Mouse (Mus musculus) intestine, embryonic 16.5 days (tissue): ENCODE measurements around the gene Tet3. TPM values are rescaled to one million over a fixed set of nuclear protein-coding genes. Genes with fewer than 3 reads are reported as not detected.
A peak's percentile ranks its signal among the peaks of the same experiment; 100 is the strongest.

Source experiments
- ATAC-seq: fragments of 200-750 bp; cut with Nextera tagmentation; 2 replicates; pipeline ENCODE4 v1.8.0; 2017; ENCODE audit warnings: moderate TSS enrichment, moderate library complexity
- H3K27ac ChIP-seq: fragments of 300-500 bp; sonication (generic); 2 replicates; pipeline ENCODE4 v1.5.1; 2014; ENCODE audit warnings: mild to moderate bottlenecking, low read length
- H3K27me3 ChIP-seq: fragments of 300-500 bp; sonication (generic); replicated peaks from 2 replicates; pipeline ENCODE4 v1.6.1; 2014; ENCODE audit warnings: low read length, control low read depth, mixed read lengths; ENCODE audit not compliant: control insufficient read depth, insufficient read depth
- H3K36me3 ChIP-seq: fragments of 300-500 bp; sonication (generic); 2 replicates; pipeline ENCODE4 v1.6.1; 2014; ENCODE audit warnings: low read length, control low read depth; ENCODE audit not compliant: control insufficient read depth, insufficient read depth
- H3K4me1 ChIP-seq: fragments of 300-500 bp; sonication (generic); 2 replicates; pipeline ENCODE4 v1.6.1; 2014; ENCODE audit warnings: low read length, control low read depth, mixed read lengths; ENCODE audit not compliant: control insufficient read depth, insufficient read depth
- H3K4me2 ChIP-seq: fragments of 300-500 bp; sonication (generic); 2 replicates; pipeline ENCODE4 v1.6.1; 2014; ENCODE audit warnings: low read depth, low read length, control low read depth
- H3K4me3 ChIP-seq: fragments of 300-500 bp; sonication (generic); 2 replicates; pipeline ENCODE4 v1.5.1; 2014; ENCODE audit warnings: mild to moderate bottlenecking, low read length
- H3K9ac ChIP-seq: fragments of 300-500 bp; sonication (generic); 2 replicates; pipeline ENCODE4 v1.6.1; 2014; ENCODE audit warnings: low read depth, low read length
- H3K9me3 ChIP-seq: fragments of 300-500 bp; sonication (generic); 2 replicates; pipeline ENCODE4 v1.6.1; 2016; ENCODE audit warnings: low read length, control low read depth; ENCODE audit not compliant: control insufficient read depth
- WGBS: fragments of 180-500 bp; shearing (Covaris S2); extraction: QIAGEN DNeasy Blood & Tissue Kit; methylation state at CpG from one replicate; pipeline ENCODE4 v1.1.7; 2014; 5-methylcytosine and 5-hydroxymethylcytosine counted together
- polyA plus RNA-seq: library from polyadenylated mRNA; unstranded; fragments of >200 nt; fragmentation: Nextera tagmentation; extraction: Ambion mirVana; gene quantifications from 2 replicates; pipeline ENCODE4 v1.2.1, GENCODE M21; 2015

Tet3 gene
- polyA plus RNA-seq, 1 experiment from 2014 or later: 40.1 TPM

- peak overlapping the region; percentile 86 for H3K4me2 ChIP-seq
- peak; percentile 76 for ATAC-seq
- no peaks in the 10 kb centered on the region for H3K27me3 ChIP-seq
- H3K4me1 ChIP-seq: peaks cover 78% of the 10 kb centered on the region
- H3K9me3 ChIP-seq: no peaks in the 10 kb centered on the region
- H3K4me3 ChIP-seq: peak overlapping the region; percentile 84; the same call in 1 of the 2 replicates
- peak overlapping the region; percentile 93 for H3K27ac ChIP-seq
- H3K36me3 ChIP-seq: 0 out of 2 replicates have a peak, but pooled peaks cover 6% of the 10 kb centered on the region
- WGBS: 1% methylated on average over 13 of the region's 13 CpGs
- H3K9ac ChIP-seq: peak overlapping the region; percentile 50; the same call in 1 of the 2 replicates
Measured at GRCm38 (mm10) chr6:83443441-83444340, 15.2 kb downstream of the Tet3 start.

GRCm38 (mm10) chr6:83442639-83443038, 16.2 kb downstream of the Tet3 start:
- H3K4me3 ChIP-seq: peak overlapping the region; percentile 84
- H3K9me3 ChIP-seq: no peaks in the 10 kb centered on the region
- 41% methylated on average over 3 of the region's 3 CpGs for WGBS
- no peak for ATAC-seq
- H3K4me1 ChIP-seq: peaks cover 84% of the 10 kb centered on the region
- H3K36me3 ChIP-seq: 0 out of 2 replicates have a peak, but pooled peaks cover 9% of the 10 kb centered on the region
- peak overlapping the region; percentile 86 for H3K4me2 ChIP-seq
- peak overlapping the region; percentile 85 for H3K9ac ChIP-seq
- peak overlapping the region; percentile 93 for H3K27ac ChIP-seq
- no peaks in the 10 kb centered on the region for H3K27me3 ChIP-seq

GRCm38 (mm10) chr6:83441259-83442061, 17.4 kb downstream of the Tet3 start:
- H3K27ac ChIP-seq: peak overlapping the region; percentile 93
- peak; percentile 91 for ATAC-seq
- H3K4me1 ChIP-seq: peaks cover 72% of the 10 kb centered on the region
- no peaks in the 10 kb centered on the region for H3K27me3 ChIP-seq
- H3K9me3 ChIP-seq: no peaks in the 10 kb centered on the region
- WGBS: under 1% methylated on average over 48 of the region's 48 CpGs
- peak overlapping the region; percentile 86 for H3K4me2 ChIP-seq
- peak overlapping the region; percentile 84 for H3K4me3 ChIP-seq
- 0 out of 2 replicates have a peak, but pooled peaks cover 12% of the 10 kb centered on the region for H3K36me3 ChIP-seq
- H3K9ac ChIP-seq: peak overlapping the region; percentile 85

GRCm38 (mm10) chr6:83440510-83441258, 18.2 kb downstream of the Tet3 start:
- Histone ChIP-seq H3K9me3 (no peaks in the 10 kb centered on the region), H3K4me2 (peak overlapping the region; percentile 86), H3K9ac (peak overlapping the region; percentile 85), H3K4me3 (peak overlapping the region; percentile 84), H3K27ac (peak overlapping the region; percentile 93), H3K4me1 (peaks cover 69% of the 10 kb centered on the region), H3K27me3 (no peaks in the 10 kb centered on the region), H3K36me3 (0 out of 2 replicates have a peak, but pooled peaks cover 8% of the 10 kb centered on the region)
- no peak for ATAC-seq
- 5% methylated on average over 26 of the region's 26 CpGs for WGBS

DNA sequence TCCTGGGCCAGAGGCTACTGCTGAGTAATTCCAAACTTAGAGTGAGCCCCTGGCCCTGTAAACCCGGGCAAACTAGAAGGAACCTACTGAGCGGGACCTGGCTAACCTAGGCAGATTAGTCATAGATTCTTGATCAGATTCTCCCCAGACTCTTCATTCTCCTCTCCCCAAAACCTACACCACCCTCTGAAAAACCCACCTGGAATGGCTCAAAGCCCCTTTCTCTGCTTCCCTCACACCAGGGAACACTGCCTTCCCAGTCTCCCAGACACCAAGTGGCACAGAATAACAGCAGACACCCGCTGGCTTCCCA, 18.7 kb downstream of the Tet3 start:
- Histone ChIP-seq H3K36me3 (0 out of 2 replicates have a peak, but pooled peaks cover 8% of the 10 kb centered on the region), H3K4me1 (peaks cover 69% of the 10 kb centered on the region), H3K9ac (peak overlapping the region; percentile 85), H3K27ac (no peak overlapping the region), H3K9me3 (no peaks in the 10 kb centered on the region), H3K4me3 (peak overlapping the region; percentile 84), H3K27me3 (no peaks in the 10 kb centered on the region), H3K4me2 (peak overlapping the region; percentile 86)
- no peak for ATAC-seq
- 33% methylated on average over 3 of the region's 3 CpGs for WGBS

DNA sequence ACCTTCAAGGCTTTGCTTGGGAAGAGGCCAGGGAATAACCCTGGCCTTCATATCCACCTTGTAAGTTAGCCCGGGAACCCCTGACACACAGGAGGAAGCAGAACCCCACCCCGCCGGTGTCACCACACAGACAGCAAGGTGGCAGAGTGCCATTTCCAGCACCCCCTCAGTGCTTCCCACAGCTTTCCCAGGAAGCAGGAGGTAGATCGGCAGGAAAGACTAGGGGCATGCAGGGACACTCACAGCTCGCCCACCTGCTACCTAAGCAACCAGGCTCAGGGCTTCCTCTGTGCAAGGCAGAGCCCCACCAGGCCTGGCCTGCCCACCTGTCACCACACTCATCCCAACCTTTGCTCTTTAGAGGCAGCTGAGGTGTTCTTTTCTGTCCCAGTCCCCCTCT, 19.1 kb downstream of the Tet3 start:
- Histone ChIP-seq H3K4me1 (peaks cover 70% of the 10 kb centered on the region), H3K9ac (peak overlapping the region; percentile 85), H3K4me3 (peak overlapping the region; percentile 84; the same call in 1 of the 2 replicates), H3K36me3 (0 out of 2 replicates have a peak, but pooled peaks cover 8% of the 10 kb centered on the region), H3K27me3 (no peaks in the 10 kb centered on the region), H3K4me2 (peak overlapping the region; percentile 86), H3K27ac (no peak overlapping the region), H3K9me3 (no peaks in the 10 kb centered on the region)
- 61% methylated on average over 5 of the region's 5 CpGs for WGBS
- no peak for ATAC-seq

GRCm38 (mm10) chr6:83439119-83439767, 19.6 kb downstream of the Tet3 start:
- 0 out of 2 replicates have a peak overlapping the region, but pooled peaks have one; percentile 14 for H3K9ac ChIP-seq
- 87% methylated on average over 13 of the region's 13 CpGs for WGBS
- H3K4me2 ChIP-seq: no peak overlapping the region
- no peak for ATAC-seq
- H3K9me3 ChIP-seq: no peaks in the 10 kb centered on the region
- H3K27me3 ChIP-seq: no peaks in the 10 kb centered on the region
- peaks cover 66% of the 10 kb centered on the region for H3K4me1 ChIP-seq
- H3K27ac ChIP-seq: no peak overlapping the region
- H3K4me3 ChIP-seq: peak overlapping the region; percentile 84; the same call in 1 of the 2 replicates
- H3K36me3 ChIP-seq: 0 out of 2 replicates have a peak, but pooled peaks cover 8% of the 10 kb centered on the region

- WGBS: 81% methylated on average over 3 of the region's 3 CpGs
- Histone ChIP-seq H3K4me1 (peaks cover 66% of the 10 kb centered on the region), H3K4me2 (no peak overlapping the region), H3K9me3 (no peaks in the 10 kb centered on the region), H3K27me3 (no peaks in the 10 kb centered on the region), H3K27ac (no peak overlapping the region), H3K9ac (0 out of 2 replicates have a peak overlapping the region, but pooled peaks have one; percentile 14), H3K4me3 (no peak overlapping the region), H3K36me3 (0 out of 2 replicates have a peak, but pooled peaks cover 8% of the 10 kb centered on the region)
- no peak for ATAC-seq
Measured at GRCm38 (mm10) chr6:83438584-83438983, 20.3 kb downstream of the Tet3 start.
